Mouse (Mus musculus): Measurements from ENCODE around the gene Gm36028. TPM values are rescaled to one million over a fixed set of nuclear protein-coding genes. Genes with fewer than 3 reads are reported as not detected.

Gm36028 gene
- polyA plus RNA-seq (2015; fragmentation: Nextera tagmentation; extraction: Ambion mirVana): 0.15 TPM in 1 of 2 replicates, not detected in the other

GRCm38 (mm10) chr16:37861029-37861428 lies at the start of gene Gm36028:
Gm36028 (minus strand) TSS chr16:37861146.
- no peak within 1 kb of the TSS for H3K27ac ChIP-seq (replicated peaks)
- H3K27me3 ChIP-seq (replicated peaks): no peaks in the 10 kb centered on the region
- no peak within 1 kb of the TSS for H3K9ac ChIP-seq (replicated peaks)
- no peak within 1 kb of the TSS for H3K4me3 ChIP-seq (replicated peaks)
- H3K9me3 ChIP-seq (replicated peaks): no peaks in the 10 kb centered on the region
- no peaks in the 10 kb centered on the region for H3K36me3 ChIP-seq
- 92% methylated on average over 7 of the region's 7 CpGs for WGBS
- no peaks in the 10 kb centered on the region for H3K4me1 ChIP-seq
- ATAC-seq (ENCODE audit: low FRiP score): no peak
- no peak within 1 kb of the TSS for H3K4me2 ChIP-seq

- no peaks in the 10 kb centered on the region for H3K27me3 ChIP-seq (replicated peaks)
- no peak for ATAC-seq (ENCODE audit: low FRiP score)
- H3K9me3 ChIP-seq (replicated peaks): 0 out of 2 replicates have a peak, but pooled peaks cover 4% of the 10 kb centered on the region
- no peak overlapping the region for H3K27ac ChIP-seq (replicated peaks)
- no peak overlapping the region for H3K4me2 ChIP-seq
- H3K9ac ChIP-seq (replicated peaks): no peak overlapping the region
- no peaks in the 10 kb centered on the region for H3K4me1 ChIP-seq
- H3K36me3 ChIP-seq: no peaks in the 10 kb centered on the region
- WGBS: 85% methylated on average over 3 of the region's 3 CpGs
- H3K4me3 ChIP-seq (replicated peaks): no peak overlapping the region
Observed at GRCm38 (mm10) chr16:37906456-37906855, 45.5 kb upstream of the Gm36028 start.

GRCm38 (mm10) chr16:37901318-37901717 lies 40.4 kb upstream of the Gm36028 start:
- no peak for ATAC-seq (ENCODE audit: low FRiP score)
- Histone ChIP-seq H3K27me3 (replicated peaks) (no peaks in the 10 kb centered on the region), H3K9ac (replicated peaks) (no peak overlapping the region), H3K4me3 (replicated peaks) (no peak overlapping the region), H3K27ac (replicated peaks) (no peak overlapping the region), H3K36me3 (no peaks in the 10 kb centered on the region), H3K4me2 (no peak overlapping the region), H3K4me1 (0 out of 2 replicates have a peak, but pooled peaks cover 4% of the 10 kb centered on the region), H3K9me3 (replicated peaks) (no peaks in the 10 kb centered on the region)
- 45% methylated on average over 11 of the region's 11 CpGs for WGBS

GRCm38 (mm10) chr16:37899357-37899756 lies 38.4 kb upstream of the Gm36028 start:
- Histone ChIP-seq H3K4me3 (replicated peaks) (no peak overlapping the region), H3K9ac (replicated peaks) (no peak overlapping the region), H3K4me1 (0 out of 2 replicates have a peak, but pooled peaks cover 4% of the 10 kb centered on the region), H3K4me2 (no peak overlapping the region), H3K36me3 (no peaks in the 10 kb centered on the region), H3K9me3 (replicated peaks) (no peaks in the 10 kb centered on the region), H3K27me3 (replicated peaks) (no peaks in the 10 kb centered on the region), H3K27ac (replicated peaks) (0 out of 2 replicates have a peak overlapping the region, but pooled peaks have one; percentile 4)
- ATAC-seq (ENCODE audit: low FRiP score): peak; percentile 61; the same call in 1 of the 2 replicates
- 16% methylated on average over 2 of the region's 2 CpGs for WGBS

- Histone ChIP-seq H3K4me1 (0 out of 2 replicates have a peak, but pooled peaks cover 4% of the 10 kb centered on the region), H3K27ac (replicated peaks) (no peak overlapping the region), H3K4me2 (no peak overlapping the region), H3K27me3 (replicated peaks) (no peaks in the 10 kb centered on the region), H3K9me3 (replicated peaks) (no peaks in the 10 kb centered on the region), H3K36me3 (no peaks in the 10 kb centered on the region), H3K4me3 (replicated peaks) (no peak overlapping the region), H3K9ac (replicated peaks) (no peak overlapping the region)
- ATAC-seq (ENCODE audit: low FRiP score): no peak
- WGBS: 78% methylated on average over 5 of the region's 5 CpGs
Observed at GRCm38 (mm10) chr16:37898790-37899189, 37.8 kb upstream of the Gm36028 start.

- H3K9ac ChIP-seq (replicated peaks): no peak overlapping the region
- ATAC-seq (ENCODE audit: low FRiP score): no peak
- H3K4me1 ChIP-seq: peaks cover 4% of the 10 kb centered on the region; the same call in 1 of the 2 replicates
- no peaks in the 10 kb centered on the region for H3K27me3 ChIP-seq (replicated peaks)
- WGBS: 99% methylated on average over 2 of the region's 2 CpGs
- no peak overlapping the region for H3K4me3 ChIP-seq (replicated peaks)
- H3K4me2 ChIP-seq: no peak overlapping the region
- H3K27ac ChIP-seq (replicated peaks): no peak overlapping the region
- no peaks in the 10 kb centered on the region for H3K36me3 ChIP-seq
- H3K9me3 ChIP-seq (replicated peaks): no peaks in the 10 kb centered on the region
Observed at GRCm38 (mm10) chr16:37893942-37894341, 33.0 kb upstream of the Gm36028 start.

- Histone ChIP-seq H3K27ac (replicated peaks) (no peak overlapping the region), H3K9ac (replicated peaks) (no peak overlapping the region)
Observed at GRCm38 (mm10) chr16:37893381-37893780, 32.4 kb upstream of the Gm36028 start.

GRCm38 (mm10) chr16:37892667-37893066 lies 31.7 kb upstream of the Gm36028 start:
- H3K4me3 ChIP-seq (replicated peaks): no peak overlapping the region
- no peaks in the 10 kb centered on the region for H3K36me3 ChIP-seq
- no peaks in the 10 kb centered on the region for H3K9me3 ChIP-seq (replicated peaks)
- ATAC-seq (ENCODE audit: low FRiP score): no peak
- H3K9ac ChIP-seq (replicated peaks): no peak overlapping the region
- WGBS: 27% methylated on average over 2 of the region's 2 CpGs
- H3K27ac ChIP-seq (replicated peaks): no peak overlapping the region
- no peaks in the 10 kb centered on the region for H3K27me3 ChIP-seq (replicated peaks)
- no peak overlapping the region for H3K4me2 ChIP-seq
- peaks cover 4% of the 10 kb centered on the region; the same call in 1 of the 2 replicates for H3K4me1 ChIP-seq

More at GRCm38 (mm10) chr16:37893381-37893780, 32.4 kb upstream of the Gm36028 start:
- Histone ChIP-seq H3K4me3 (replicated peaks) (no peak overlapping the region), H3K4me1 (peaks cover 4% of the 10 kb centered on the region; the same call in 1 of the 2 replicates), H3K9me3 (replicated peaks) (no peaks in the 10 kb centered on the region), H3K27me3 (replicated peaks) (no peaks in the 10 kb centered on the region), H3K4me2 (no peak overlapping the region), H3K36me3 (no peaks in the 10 kb centered on the region)
- 64% methylated on average over 6 of the region's 6 CpGs for WGBS
- no peak for ATAC-seq (ENCODE audit: low FRiP score)

- Histone ChIP-seq H3K27ac (replicated peaks) (no peak overlapping the region), H3K36me3 (peaks cover 3% of the 10 kb centered on the region; the same call in 1 of the 2 replicates), H3K9me3 (replicated peaks) (no peaks in the 10 kb centered on the region), H3K4me1 (peaks cover 4% of the 10 kb centered on the region; the same call in 1 of the 2 replicates), H3K9ac (replicated peaks) (no peak overlapping the region), H3K4me2 (no peak overlapping the region), H3K27me3 (replicated peaks) (no peaks in the 10 kb centered on the region), H3K4me3 (replicated peaks) (no peak overlapping the region)
- no peak for ATAC-seq (ENCODE audit: low FRiP score)
- WGBS: 87% methylated on average over 3 of the region's 3 CpGs
Observed at GRCm38 (mm10) chr16:37888986-37889385, 28.0 kb upstream of the Gm36028 start.

GRCm38 (mm10) chr16:37881168-37881567 lies 20.2 kb upstream of the Gm36028 start:
- Histone ChIP-seq H3K27ac (replicated peaks) (no peak overlapping the region), H3K4me2 (no peak overlapping the region), H3K9me3 (replicated peaks) (no peaks in the 10 kb centered on the region), H3K4me3 (replicated peaks) (no peak overlapping the region), H3K9ac (replicated peaks) (no peak overlapping the region), H3K36me3 (peaks cover 58% of the 10 kb centered on the region), H3K4me1 (0 out of 2 replicates have a peak, but pooled peaks cover 6% of the 10 kb centered on the region), H3K27me3 (replicated peaks) (no peaks in the 10 kb centered on the region)
- WGBS: 87% methylated on average over 2 of the region's 2 CpGs
- no peak for ATAC-seq (ENCODE audit: low FRiP score)

GRCm38 (mm10) chr16:37879750-37880419 lies 18.9 kb upstream of the Gm36028 start:
- no peak overlapping the region for H3K4me3 ChIP-seq (replicated peaks)
- peaks cover 58% of the 10 kb centered on the region for H3K36me3 ChIP-seq
- H3K4me2 ChIP-seq: no peak overlapping the region

GRCm38 (mm10) chr16:37878951-37879505 lies 18.1 kb upstream of the Gm36028 start:
- Histone ChIP-seq H3K36me3 (peaks cover 55% of the 10 kb centered on the region), H3K4me1 (peaks cover 6% of the 10 kb centered on the region; the same call in 1 of the 2 replicates), H3K27ac (replicated peaks) (no peak overlapping the region), H3K4me3 (replicated peaks) (no peak overlapping the region), H3K27me3 (replicated peaks) (no peaks in the 10 kb centered on the region), H3K4me2 (no peak overlapping the region), H3K9me3 (replicated peaks) (no peaks in the 10 kb centered on the region), H3K9ac (replicated peaks) (no peak overlapping the region)
- 88% methylated on average over 7 of the region's 7 CpGs for WGBS
- no peak for ATAC-seq (ENCODE audit: low FRiP score)

More at GRCm38 (mm10) chr16:37879750-37880419, 18.9 kb upstream of the Gm36028 start:
- Histone ChIP-seq H3K9ac (replicated peaks) (no peak overlapping the region), H3K27me3 (replicated peaks) (no peaks in the 10 kb centered on the region), H3K4me1 (peaks cover 6% of the 10 kb centered on the region; the same call in 1 of the 2 replicates), H3K9me3 (replicated peaks) (no peaks in the 10 kb centered on the region), H3K27ac (replicated peaks) (no peak overlapping the region)
- no peak for ATAC-seq (ENCODE audit: low FRiP score)
- WGBS: 97% methylated on average over 4 of the region's 4 CpGs

Data from neural tube, embryonic 15.5 days (tissue).